22 mouse cellular contexts compared by ENCODE assay signal in genomic region chr8:86827199-86827598, GRCm38 (mm10). TPM values are rescaled to one million over a fixed set of nuclear protein-coding genes. Genes with fewer than 3 reads are reported as not detected.
DNase-seq lines count a peak whose midpoint lies in the region; ATAC-seq and TF ChIP-seq lines count a peak whose summit lies in the region.
"Had no signal": no experiment of that assay in that cellular context is flagged by ENCODE, and none has a peak within 500 bp of the region (broad histone marks: within the 10 kb centered on the region; RNA-seq: fewer than 3 reads in every experiment).

No protein-coding gene starts in this region.

- peak; percentile 60; the same call in 1 of the 2 replicates for ATAC-seq in heart, embryonic 12.5 days (ENCODE audit: insufficient number of reproducible peaks, low FRiP score)
- peak; percentile 64 for ATAC-seq in liver, embryonic 16.5 days (ENCODE audit: low read depth)
- ATAC-seq: forebrain, embryonic 13.5 days had no signal

- H3K9me3 ChIP-seq in heart, embryonic 12.5 days (replicated peaks), result no peaks in the 10 kb centered on the region
- H3K9me3 ChIP-seq in ES-Bruce4 (replicated peaks; ENCODE audit: control insufficient read depth, insufficient read depth, low read length, poor library complexity, severe bottlenecking), result no peaks in the 10 kb centered on the region
- H3K9me3 ChIP-seq in liver, embryonic 16.5 days (replicated peaks; ENCODE audit: control insufficient read depth, low read length), result no peaks in the 10 kb centered on the region
- H3K9me3 ChIP-seq: embryonic facial prominence, embryonic 10.5 days; forebrain, embryonic 13.5 days; hindbrain, embryonic 12.5 days; limb, embryonic 10.5 days had no signal

- TF ChIP-seq EP300 in ES-Bruce4 (IDR thresholded peaks at IDR 0.05; ENCODE audit: insufficient read depth, low read depth, low read length), result 0 out of 2 replicates have a peak, but pooled peaks have one; percentile 31

- TF ChIP-seq CTCF in ES-Bruce4 (IDR thresholded peaks at IDR 0.05; ENCODE audit: low read depth, low read length), result no peak

- no peak overlapping the region for H3K4me2 ChIP-seq in heart, embryonic 12.5 days
- no peak overlapping the region for H3K4me2 ChIP-seq in liver, embryonic 16.5 days (ENCODE audit: low read depth, low read length)
- H3K4me2 ChIP-seq: forebrain, embryonic 13.5 days; hindbrain, embryonic 12.5 days had no signal

- no peaks in the 10 kb centered on the region for H3K36me3 ChIP-seq in heart, embryonic 12.5 days
- no peaks in the 10 kb centered on the region for H3K36me3 ChIP-seq in ES-Bruce4 (ENCODE audit: control insufficient read depth, insufficient read depth, low read length, poor library complexity, severe bottlenecking)
- H3K36me3 ChIP-seq in liver, embryonic 16.5 days (ENCODE audit: control insufficient read depth, insufficient read depth), result no peaks in the 10 kb centered on the region
- H3K36me3 ChIP-seq: embryonic facial prominence, embryonic 10.5 days; hindbrain, embryonic 12.5 days; limb, embryonic 10.5 days had no signal

- no peak overlapping the region for H3K9ac ChIP-seq in heart, embryonic 12.5 days
- H3K9ac ChIP-seq in ES-Bruce4 (ENCODE audit: low read depth, poor library complexity, severe bottlenecking), result no peak overlapping the region
- H3K9ac ChIP-seq in liver, embryonic 16.5 days (ENCODE audit: low read depth, low read length), result no peak overlapping the region
- H3K9ac ChIP-seq: forebrain, embryonic 13.5 days; hindbrain, embryonic 12.5 days had no signal

- no peak overlapping the region for H3K4me3 ChIP-seq in heart, embryonic 12.5 days
- no peak overlapping the region for H3K4me3 ChIP-seq in ES-Bruce4 (ENCODE audit: low read depth, low read length)
- no peak overlapping the region for H3K4me3 ChIP-seq in liver, embryonic 16.5 days (ENCODE audit: low read depth, low read length)
- H3K4me3 ChIP-seq: embryonic facial prominence, embryonic 10.5 days; forebrain, embryonic 13.5 days; hindbrain, embryonic 12.5 days; limb, embryonic 10.5 days had no signal

- no peak overlapping the region for H3K27ac ChIP-seq in heart, embryonic 12.5 days (ENCODE audit: poor library complexity, severe bottlenecking)
- no peak overlapping the region for H3K27ac ChIP-seq in ES-Bruce4 (ENCODE audit: insufficient read depth, low read length)
- H3K27ac ChIP-seq in liver, embryonic 16.5 days (ENCODE audit: low read length), result no peak overlapping the region
- H3K27ac ChIP-seq: embryonic facial prominence, embryonic 10.5 days; forebrain, embryonic 13.5 days; hindbrain, embryonic 12.5 days; limb, embryonic 10.5 days; stomach, postnatal 0 days had no signal

- intact Hi-C loops in heart, postnatal 25 days (cut with DNase I), result no loop called here
- intact Hi-C loops in left cerebral cortex, postnatal 36 days (cut with DNase I), result no loop called here

- 88% methylated on average over 5 of the region's 5 CpGs for WGBS in heart, embryonic 12.5 days
- WGBS in liver, embryonic 16.5 days (ENCODE audit: insufficient replicate concordance), result 69% methylated on average over 5 of the region's 5 CpGs

- H3K4me1 ChIP-seq in heart, embryonic 12.5 days (replicated peaks), result no peaks in the 10 kb centered on the region; the same call in 1 of the 2 replicates
- peaks cover 2% of the 10 kb centered on the region for H3K4me1 ChIP-seq in ES-Bruce4 (ENCODE audit: control insufficient read depth, insufficient read depth, low read length)
- H3K4me1 ChIP-seq in liver, embryonic 16.5 days (ENCODE audit: control insufficient read depth, low read depth, low read length), result peaks cover 13% of the 10 kb centered on the region; the same call in 1 of the 2 replicates
- H3K4me1 ChIP-seq: embryonic facial prominence, embryonic 10.5 days; hindbrain, embryonic 12.5 days; limb, embryonic 10.5 days had no signal

- TF ChIP-seq POLR2A in ES-Bruce4 (IDR thresholded peaks at IDR 0.05; ENCODE audit: insufficient read depth, low read length), result no peak

- no peaks in the 10 kb centered on the region for H3K27me3 ChIP-seq in heart, embryonic 12.5 days (replicated peaks)
- H3K27me3 ChIP-seq in ES-Bruce4 (ENCODE audit: control insufficient read depth, insufficient read depth, low read length, poor library complexity, severe bottlenecking), result no peaks in the 10 kb centered on the region
- H3K27me3 ChIP-seq in liver, embryonic 16.5 days (ENCODE audit: control insufficient read depth, insufficient read depth, low read depth, low read length), result no peaks in the 10 kb centered on the region
- H3K27me3 ChIP-seq: forebrain, embryonic 13.5 days; hindbrain, embryonic 12.5 days; Patski had no signal

- DNase-seq in heart, postnatal 25 days (ENCODE audit: low spot score), result no peak
- peak; percentile 49 for DNase-seq in c-Kit-positive CD71-positive TER-119-positive erythroid progenitor cells, embryonic 14.5 days (ENCODE audit: low spot score)
- no peak for DNase-seq in left cerebral cortex, postnatal 36 days (ENCODE audit: low spot score in 2 of 2)
- no peak for DNase-seq in kidney, adult 18-20 months
- DNase-seq: adrenal gland, postnatal 25 days; cerebellum, adult 2 months; gastrocnemius, postnatal 14 days; heart, adult 18-20 months; kidney, adult 2 months; kidney, postnatal 10 days; lung, adult 18-20 months; lung, postnatal 36 days; right cerebral cortex, postnatal 25 days had no signal

RNA-seq across cellular contexts. Expression of gene N4bp1, which starts 57.9 kb away (rescaled TPM):
- 8.5 and 9.7 TPM in 2 replicates for polyA plus RNA-seq in heart, embryonic 12.5 days (2016; fragmentation: Nextera tagmentation; extraction: Ambion mirVana)
- 10 to 100 TPM; 15.7 to 16.9 TPM for total RNA-seq in heart, postnatal 25 days (2021)
- polyA plus RNA-seq in ES-Bruce4 (2011; ENCODE audit: insufficient read depth, insufficient read length, low read depth, missing spikeins), result 80.3 and 81.5 TPM in 2 replicates
- 1.9 and 2.2 TPM in 2 replicates for polyA plus RNA-seq in liver, embryonic 16.5 days (2015; fragmentation: Nextera tagmentation; extraction: Ambion mirVana)
- 10 to 100 TPM; 31.1 to 38.6 TPM for total RNA-seq in left cerebral cortex, postnatal 36 days (2021)
